Mouse (Mus musculus) small intestine, adult 2 months (tissue): ENCODE results near the gene Pbx2.

ENCODE experiments used
- CTCF ChIP-seq: fragments of 200-500 bp; IDR thresholded peaks from 2 replicates; pipeline ENCODE4 v1.5.1; 2012; ENCODE audit warnings: low read depth, mild to moderate bottlenecking, control low read depth, inconsistent platforms, low read length, moderate library complexity, mixed read lengths; ENCODE audit not compliant: insufficient replicate concordance, insufficient read length; ENCODE audit errors: extremely low read depth
- POLR2A ChIP-seq: fragments of 200-500 bp; IDR thresholded peaks from 2 replicates; pipeline ENCODE4 v1.6.1; 2012; ENCODE audit warnings: low read depth, mild to moderate bottlenecking, control low read depth, inconsistent platforms, low read length, moderate library complexity

DNA sequence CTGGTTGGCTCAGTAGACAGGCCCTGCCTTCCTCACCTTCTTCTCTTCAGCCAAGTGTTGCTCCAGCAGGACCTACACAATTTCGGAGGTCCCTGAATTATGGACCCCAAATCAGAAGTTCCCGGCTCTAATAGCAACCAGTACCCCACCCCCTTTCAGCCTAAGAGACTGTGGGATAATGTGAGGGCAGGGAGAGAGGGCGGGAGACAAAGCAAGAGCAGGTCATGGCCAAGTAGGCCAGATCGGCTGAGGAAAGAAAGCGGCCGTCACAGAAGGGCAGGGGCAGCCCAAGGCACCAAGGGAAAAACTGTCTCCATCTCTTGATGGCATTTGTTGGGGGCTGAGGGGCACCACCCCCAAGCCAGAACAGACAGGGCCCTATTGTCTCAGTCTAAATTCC lies 24.8 kb downstream of the Pbx2 start, which contains the start of gene Egfl8:
- TF ChIP-seq POLR2A (no peak), CTCF (no peak)
